Mouse (Mus musculus) G1E (cell line): Measurements from ENCODE around the gene Zic1. TPM values are rescaled to one million over a fixed set of nuclear protein-coding genes. Genes with fewer than 3 reads are reported as not detected.

Experiments used
- ATAC-seq: 2 replicates; pipeline ENCODE4 v1.8.0; 2016; ENCODE audit warnings: mild to moderate bottlenecking; ENCODE audit not compliant: insufficient number of reproducible peaks, poor library complexity, low FRiP score, severe bottlenecking; ENCODE audit errors: extremely low read depth
- DNase-seq: peaks from one replicate; pipeline ENCODE4 v3.0.0; 2012; ENCODE audit warnings: low spot score
- H3K27me3 ChIP-seq: 2 replicates; pipeline ENCODE4 v1.6.1; 2012; ENCODE audit warnings: mild to moderate bottlenecking, low read length, inconsistent platforms; ENCODE audit not compliant: insufficient read depth
- H3K36me3 ChIP-seq: replicated peaks from 2 replicates; pipeline ENCODE3; 2012; ENCODE audit warnings: mild to moderate bottlenecking, inconsistent platforms
- H3K4me1 ChIP-seq: 2 replicates; pipeline ENCODE4 v1.6.1; 2012; ENCODE audit warnings: low read depth, low read length, inconsistent platforms, mixed read lengths; ENCODE audit not compliant: insufficient read depth
- H3K4me3 ChIP-seq: 2 replicates; pipeline ENCODE4 v1.5.1; 2012; ENCODE audit warnings: low read depth, mild to moderate bottlenecking, inconsistent platforms, low read length, moderate library complexity, mixed read lengths
- H3K9me3 ChIP-seq: replicated peaks from 2 replicates; pipeline ENCODE4 v1.6.1; 2012; ENCODE audit warnings: inconsistent platforms
- CTCF ChIP-seq: IDR thresholded peaks from 2 replicates; pipeline ENCODE4 v1.5.1; 2012; ENCODE audit warnings: low read depth, low read length, inconsistent platforms, mixed read lengths
- GATA1 ChIP-seq: IDR thresholded peaks from 2 replicates; pipeline ENCODE4 v1.6.1; 2012; ENCODE audit warnings: borderline replicate concordance, low read length, inconsistent platforms, mixed read lengths
- GATA2 ChIP-seq: IDR thresholded peaks from 2 replicates; pipeline ENCODE4 v1.6.1; 2012; ENCODE audit warnings: low read depth, low read length, inconsistent platforms, borderline replicate concordance
- POLR2AphosphoS5 ChIP-seq: IDR thresholded peaks from 2 replicates; pipeline ENCODE4 v1.6.1; 2012; ENCODE audit warnings: low read depth, low read length, inconsistent platforms; ENCODE audit not compliant: insufficient replicate concordance
- TAL1 ChIP-seq: conservative IDR thresholded peaks from 2 replicates; pipeline ENCODE4 v1.6.1; 2012; ENCODE audit warnings: low read depth, low read length, inconsistent platforms, mixed read lengths
- polyA plus RNA-seq: library from polyadenylated mRNA; stranded (reverse); fragments of >175 nt; gene quantifications from 2 replicates; pipeline ENCODE4 v1.2.3, GENCODE M21; 2012
- total RNA-seq, 2 experiments: library from RNA; stranded (forward) in 1 of 2; stranded (reverse) in 1 of 2; fragments of 200-1000 nt in 1 of 2; fragments of >200 nt in 1 of 2; fragmentation: Nextera tagmentation in 1 of 2; gene quantifications; 2 replicates each; pipeline ENCODE4 v1.2.3; 2014 to 2017

Gene Zic1
- total and polyA plus RNA-seq, 3 experiments = 0.05 TPM; not detected in 2

GRCm38 (mm10) chr9:91351361-91351760, 14.2 kb downstream of the Zic1 start:
- Histone ChIP-seq H3K27me3 (no peaks in the 10 kb centered on the region), H3K4me1 (no peaks in the 10 kb centered on the region), H3K9me3 (peaks cover 39% of the 10 kb centered on the region), H3K36me3 (no peaks in the 10 kb centered on the region), H3K4me3 (no peak overlapping the region)
- TF ChIP-seq GATA1 = no peak
- no peak for TF ChIP-seq CTCF
- TF ChIP-seq GATA2 = no peak
- TF ChIP-seq TAL1 = no peak
- no peak for TF ChIP-seq POLR2AphosphoS5
- DNase-seq (no peak), ATAC-seq (no peak)

DNA sequence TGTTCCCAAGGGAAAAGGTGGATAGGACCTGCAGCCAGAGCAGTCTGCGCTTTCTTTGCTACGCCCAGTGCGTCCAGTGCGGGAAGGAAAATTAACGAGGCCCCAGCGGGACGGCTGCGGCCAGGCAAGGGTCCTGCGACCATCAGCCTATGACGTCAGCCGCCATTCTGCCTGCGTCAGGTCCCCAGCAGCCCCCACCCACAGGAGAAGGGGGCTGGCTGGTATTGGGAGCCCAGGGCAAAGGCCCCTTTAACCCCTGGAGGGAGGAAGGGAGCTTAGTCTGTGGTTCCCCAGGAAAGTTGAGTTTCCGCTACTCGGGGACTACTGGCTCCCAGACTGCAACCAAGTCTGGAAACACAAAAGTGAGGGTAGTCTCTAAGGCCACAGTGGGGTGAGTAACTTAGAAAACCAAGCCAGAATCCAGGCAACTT, 14.7 kb downstream of the Zic1 start:
- no peaks in the 10 kb centered on the region for H3K27me3 ChIP-seq
- no peak overlapping the region for H3K4me3 ChIP-seq
- no peak for DNase-seq
- ATAC-seq = no peak
- no peaks in the 10 kb centered on the region for H3K4me1 ChIP-seq
- no peak for TF ChIP-seq GATA1
- no peak for TF ChIP-seq TAL1
- TF ChIP-seq POLR2AphosphoS5 = no peak
- TF ChIP-seq GATA2 = no peak
- TF ChIP-seq CTCF = no peak
- H3K36me3 ChIP-seq = no peaks in the 10 kb centered on the region
- peaks cover 37% of the 10 kb centered on the region for H3K9me3 ChIP-seq

DNA sequence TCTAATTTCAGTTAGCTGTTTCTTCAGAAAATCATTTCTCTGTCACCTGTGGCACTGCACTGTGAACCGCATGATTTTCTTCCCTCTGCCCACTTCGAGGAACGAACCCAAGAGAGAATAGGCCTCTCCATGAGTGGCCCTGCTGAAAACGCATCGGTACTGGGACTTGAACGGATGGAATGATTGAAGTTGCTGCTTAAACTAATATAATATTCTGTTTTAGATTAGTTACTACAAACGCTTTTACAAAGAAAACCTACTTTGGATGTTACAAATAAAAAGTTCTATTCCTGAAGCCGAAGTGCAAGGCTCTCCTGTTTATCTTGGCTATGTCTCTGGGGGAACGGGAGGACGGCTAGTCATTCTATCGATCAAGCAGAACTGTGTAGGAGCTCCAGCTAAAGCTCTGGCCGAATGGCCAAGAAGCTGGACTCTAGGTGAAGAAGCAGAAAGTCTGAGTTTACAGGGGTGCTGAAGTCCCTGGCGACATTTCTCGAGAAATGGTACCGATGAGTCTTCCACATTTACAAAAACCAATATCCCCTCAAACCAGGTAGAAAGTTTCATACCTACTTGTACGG, 15.3 kb downstream of the Zic1 start:
- no peak for TF ChIP-seq GATA2
- no peak for TF ChIP-seq GATA1
- no peak for TF ChIP-seq CTCF
- no peak for TF ChIP-seq POLR2AphosphoS5
- TF ChIP-seq TAL1 = no peak
- DNase-seq (no peak), ATAC-seq (no peak)
- H3K27me3 ChIP-seq = no peaks in the 10 kb centered on the region
- no peak overlapping the region for H3K4me3 ChIP-seq
- peaks cover 34% of the 10 kb centered on the region for H3K9me3 ChIP-seq
- H3K4me1 ChIP-seq = no peaks in the 10 kb centered on the region
- no peaks in the 10 kb centered on the region for H3K36me3 ChIP-seq

DNA sequence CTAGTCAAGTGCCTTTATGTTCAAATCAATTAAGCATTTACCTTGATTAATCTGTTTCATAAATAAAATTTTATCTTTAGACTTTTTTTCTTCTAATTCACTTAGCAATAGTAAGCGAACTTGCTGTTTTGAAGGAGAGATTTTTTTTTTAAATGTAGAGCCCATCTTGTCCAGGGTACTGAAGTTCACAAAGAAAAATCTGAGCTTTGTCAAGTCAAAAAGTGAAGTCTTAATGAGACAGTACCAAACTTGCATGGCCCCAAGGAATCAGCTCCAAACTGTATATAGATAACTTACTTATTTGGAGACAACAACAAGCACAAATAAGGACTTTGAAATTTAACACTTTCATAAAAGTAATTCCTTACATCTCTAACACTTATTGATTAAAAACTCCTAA, 16.9 kb downstream of the Zic1 start:
- Histone ChIP-seq H3K4me3 (no peak overlapping the region), H3K36me3 (no peaks in the 10 kb centered on the region), H3K4me1 (no peaks in the 10 kb centered on the region), H3K27me3 (no peaks in the 10 kb centered on the region), H3K9me3 (peaks cover 20% of the 10 kb centered on the region)
- no peak for ATAC-seq
- TF ChIP-seq POLR2AphosphoS5 (no peak), CTCF (no peak), GATA1 (no peak), GATA2 (no peak), TAL1 (no peak)
- no peak for DNase-seq

DNA sequence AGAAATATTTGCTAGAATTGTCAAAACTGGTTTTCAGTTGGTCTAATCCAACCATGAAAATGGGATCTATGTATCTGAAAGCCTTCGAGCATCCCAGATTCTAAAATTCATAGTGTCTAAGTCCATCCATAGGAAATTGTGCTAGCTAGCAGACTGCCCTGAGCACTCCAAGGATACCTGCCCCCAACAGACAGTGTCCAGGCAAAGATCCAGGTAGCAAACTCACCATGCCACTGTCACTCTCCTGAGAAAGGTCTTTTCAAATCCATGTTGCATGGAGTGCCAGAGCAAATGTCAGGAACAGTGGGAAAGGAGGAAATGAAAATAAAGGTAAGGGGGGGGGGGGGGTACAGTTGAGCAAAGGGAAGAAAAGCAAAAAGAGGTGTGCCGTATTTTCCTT, 18.0 kb downstream of the Zic1 start:
- TF ChIP-seq GATA1 (no peak), CTCF (no peak), GATA2 (no peak), POLR2AphosphoS5 (no peak), TAL1 (no peak)
- Histone ChIP-seq H3K36me3 (no peaks in the 10 kb centered on the region), H3K4me3 (no peak overlapping the region), H3K9me3 (peaks cover 13% of the 10 kb centered on the region), H3K27me3 (no peaks in the 10 kb centered on the region), H3K4me1 (no peaks in the 10 kb centered on the region)
- no peak for DNase-seq
- ATAC-seq = no peak

Other genes starting within 250 kb of the Zic1 start
- not detected in 2 replicates for gene Zic4, start 3.4 kb downstream of the Zic1 start, total RNA-seq (2014; fragmentation: Nextera tagmentation)
- gene Zic4, start 3.4 kb downstream of the Zic1 start, total RNA-seq (2017) = 0.16 and 0.23 TPM in 2 replicates
- not detected in 2 replicates for gene Zic4, start 3.4 kb downstream of the Zic1 start, polyA plus RNA-seq